Mouse (Mus musculus): Measurements from ENCODE around the gene Farp1.
A peak's percentile ranks its signal among the peaks of the same experiment; 100 is the strongest.
"Not testable (repeated sequence)": the region's sequence is repeated elsewhere in the genome, so short reads cannot be mapped to it uniquely, and the experiment has no call there.

Gene Farp1

GRCm38 (mm10) chr14:121106906-121107305 lies 71.9 kb downstream of the Farp1 start:
- DNase-seq (ENCODE audit: low read depth): no peak

GRCm38 (mm10) chr14:121107707-121108285 lies 72.8 kb downstream of the Farp1 start:
- peak; percentile 47 for DNase-seq (ENCODE audit: low read depth)

- no peak for DNase-seq (ENCODE audit: low read depth)
Measured at GRCm38 (mm10) chr14:121108439-121109115, 73.6 kb downstream of the Farp1 start.

DNA sequence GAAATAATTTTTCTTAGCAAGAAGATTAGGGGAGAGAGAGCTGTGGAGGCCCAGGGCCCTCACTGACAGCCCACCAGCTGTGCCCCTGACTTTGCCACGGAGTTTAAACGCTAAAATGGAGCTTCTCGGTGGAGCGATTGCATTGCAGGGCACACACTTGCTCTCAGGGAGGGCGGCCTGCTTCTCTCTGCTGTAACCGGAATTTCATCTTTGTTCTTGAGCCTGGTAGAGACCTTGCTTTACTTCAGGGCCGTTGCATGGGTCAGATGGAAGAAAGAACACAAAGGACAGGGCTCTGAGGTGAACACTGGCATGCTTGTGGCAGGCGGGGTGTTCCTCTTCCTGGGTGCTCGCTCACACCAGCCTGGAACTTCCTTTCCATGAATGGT lies 74.1 kb downstream of the Farp1 start:
- no peak for DNase-seq (ENCODE audit: low read depth)

- no peak for DNase-seq (ENCODE audit: low read depth)
Measured at GRCm38 (mm10) chr14:121110492-121111267, 75.7 kb downstream of the Farp1 start.

DNA sequence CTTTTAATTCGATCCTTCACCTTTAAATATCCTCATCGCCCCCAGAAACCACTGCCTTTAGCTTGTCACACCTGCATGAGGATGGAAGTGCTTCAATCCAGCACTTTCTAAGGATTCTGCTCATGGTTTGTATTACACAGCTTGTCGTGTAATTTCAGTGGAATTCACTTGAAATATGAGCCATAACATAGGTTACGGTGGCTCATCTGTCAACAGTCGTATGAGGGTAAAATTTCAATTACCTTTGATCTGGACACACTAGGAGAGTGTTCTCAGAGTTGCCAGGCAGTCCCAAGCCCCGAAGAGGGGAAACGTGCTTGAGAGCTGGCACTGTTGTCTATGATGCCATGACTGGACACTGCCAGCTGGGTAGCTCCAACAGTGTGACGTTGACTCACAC lies 77.1 kb downstream of the Farp1 start:
- DNase-seq (ENCODE audit: low read depth): no peak

DNA sequence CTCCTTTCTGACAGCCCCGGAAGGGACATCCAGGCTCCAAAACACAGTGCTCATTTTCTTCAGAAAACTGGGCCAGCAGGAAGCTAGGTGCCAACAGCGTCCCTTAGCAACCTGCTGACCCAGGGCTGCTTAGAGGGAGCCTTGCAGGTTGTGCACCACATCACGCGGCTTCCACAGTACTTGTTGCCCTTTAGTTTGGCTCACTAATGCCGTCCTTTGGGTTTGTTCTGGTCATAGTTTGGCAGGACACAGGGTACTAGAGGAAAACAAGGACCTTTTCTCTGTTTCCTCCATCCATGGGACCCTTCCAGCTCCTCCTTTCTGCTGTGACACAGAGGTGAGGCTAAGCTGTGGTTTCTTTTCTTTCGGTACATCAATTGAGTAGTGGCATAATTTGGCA lies 78.8 kb downstream of the Farp1 start:
- DNase-seq (ENCODE audit: low read depth): no peak

DNA sequence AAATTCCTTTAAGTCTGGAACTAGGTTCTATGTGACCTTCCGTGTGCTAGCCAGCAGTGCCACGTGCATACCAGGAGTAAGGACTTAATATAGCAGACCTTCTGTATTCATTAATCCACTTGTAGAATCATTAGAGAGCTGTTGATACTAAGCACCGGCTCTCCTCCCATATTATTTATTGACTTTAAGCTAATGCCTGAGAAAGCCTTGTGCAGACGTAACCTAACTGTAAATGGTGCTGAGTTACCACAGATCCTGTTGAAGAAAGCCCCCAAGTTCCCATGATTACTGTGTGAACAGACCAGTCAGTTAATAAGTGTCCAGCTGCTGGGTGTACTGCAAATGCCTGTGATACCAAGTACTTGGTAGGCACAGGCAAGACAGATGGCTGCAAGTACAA lies 81.7 kb downstream of the Farp1 start:
- no peak for DNase-seq (ENCODE audit: low read depth)

- DNase-seq (ENCODE audit: low read depth): no peak
Measured at GRCm38 (mm10) chr14:121118860-121119259, 83.9 kb downstream of the Farp1 start.

DNA sequence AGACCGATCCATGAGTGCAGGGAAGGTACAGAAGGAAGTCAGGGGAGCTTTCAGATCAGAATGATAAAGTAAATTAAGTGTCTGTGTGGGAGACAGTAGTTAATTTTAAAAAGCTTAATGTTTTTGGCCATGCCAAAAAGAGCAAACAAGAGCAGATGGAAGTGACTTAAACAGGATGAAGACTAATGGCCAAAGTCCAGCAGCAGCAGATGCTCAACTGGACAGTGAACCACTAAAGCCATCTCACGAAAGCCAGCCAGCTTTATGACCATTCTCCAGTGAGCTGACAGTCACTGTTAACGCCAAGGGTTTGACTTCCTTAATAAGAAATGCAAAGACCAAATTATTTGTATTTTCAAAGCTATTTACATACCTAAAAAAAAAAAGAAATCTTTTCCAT lies 86.7 kb downstream of the Farp1 start:
- no peak for DNase-seq (ENCODE audit: low read depth)

- DNase-seq (ENCODE audit: low read depth): no peak
Measured at GRCm38 (mm10) chr14:121122852-121123251, 87.9 kb downstream of the Farp1 start.

DNA sequence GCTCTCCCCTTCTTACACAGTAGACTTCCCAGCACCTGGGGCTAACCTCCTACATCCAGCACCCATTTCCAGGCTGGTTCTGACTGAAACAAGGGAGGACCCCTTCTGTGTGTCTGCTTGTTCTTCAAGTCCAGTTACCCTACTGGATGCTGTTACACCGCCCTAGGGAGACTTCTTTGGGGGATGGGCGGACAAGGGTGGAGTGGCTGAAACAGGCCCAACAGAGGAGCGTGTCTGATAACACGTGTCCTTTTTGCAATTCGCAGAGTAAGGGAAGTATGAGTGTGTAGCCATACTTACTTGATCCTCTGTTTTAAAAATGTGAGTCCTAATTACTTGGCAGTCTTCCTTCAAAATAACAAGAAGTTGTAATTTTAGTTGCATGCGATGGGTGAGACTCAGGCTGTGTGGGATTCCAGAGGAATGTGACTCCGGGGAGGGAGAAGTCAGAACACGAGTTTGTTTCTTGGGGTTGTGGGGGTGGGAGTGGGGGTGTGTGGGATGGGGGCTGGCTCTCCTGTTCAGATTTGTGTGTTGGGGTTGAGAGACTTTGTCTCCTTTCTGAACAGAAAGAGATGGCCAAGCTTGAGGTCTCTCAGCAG lies 89.5 kb downstream of the Farp1 start:
- DNase-seq (ENCODE audit: low read depth): no peak

- no peak for DNase-seq (ENCODE audit: low read depth)
Measured at GRCm38 (mm10) chr14:121125651-121126050, 90.7 kb downstream of the Farp1 start.

DNA sequence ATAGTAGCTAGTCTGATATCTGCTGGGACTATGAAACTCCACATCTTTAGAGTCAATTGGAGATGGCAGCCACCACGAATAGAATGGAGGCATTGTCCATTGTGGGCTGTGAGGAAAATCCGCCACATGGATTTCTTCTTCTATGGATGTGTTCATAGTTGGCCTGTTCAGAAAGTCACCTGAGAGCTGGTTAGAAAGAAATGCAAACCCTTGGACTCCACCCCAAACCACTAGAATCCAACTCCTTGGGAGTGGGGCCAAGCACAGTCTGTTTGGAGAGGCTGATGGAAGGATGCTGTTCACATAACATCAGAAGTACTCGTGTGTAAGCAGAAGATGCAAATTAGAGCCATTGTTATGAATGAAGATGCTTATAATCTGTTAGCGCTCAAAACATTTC lies 91.3 kb downstream of the Farp1 start:
- DNase-seq (ENCODE audit: low read depth): no peak

DNA sequence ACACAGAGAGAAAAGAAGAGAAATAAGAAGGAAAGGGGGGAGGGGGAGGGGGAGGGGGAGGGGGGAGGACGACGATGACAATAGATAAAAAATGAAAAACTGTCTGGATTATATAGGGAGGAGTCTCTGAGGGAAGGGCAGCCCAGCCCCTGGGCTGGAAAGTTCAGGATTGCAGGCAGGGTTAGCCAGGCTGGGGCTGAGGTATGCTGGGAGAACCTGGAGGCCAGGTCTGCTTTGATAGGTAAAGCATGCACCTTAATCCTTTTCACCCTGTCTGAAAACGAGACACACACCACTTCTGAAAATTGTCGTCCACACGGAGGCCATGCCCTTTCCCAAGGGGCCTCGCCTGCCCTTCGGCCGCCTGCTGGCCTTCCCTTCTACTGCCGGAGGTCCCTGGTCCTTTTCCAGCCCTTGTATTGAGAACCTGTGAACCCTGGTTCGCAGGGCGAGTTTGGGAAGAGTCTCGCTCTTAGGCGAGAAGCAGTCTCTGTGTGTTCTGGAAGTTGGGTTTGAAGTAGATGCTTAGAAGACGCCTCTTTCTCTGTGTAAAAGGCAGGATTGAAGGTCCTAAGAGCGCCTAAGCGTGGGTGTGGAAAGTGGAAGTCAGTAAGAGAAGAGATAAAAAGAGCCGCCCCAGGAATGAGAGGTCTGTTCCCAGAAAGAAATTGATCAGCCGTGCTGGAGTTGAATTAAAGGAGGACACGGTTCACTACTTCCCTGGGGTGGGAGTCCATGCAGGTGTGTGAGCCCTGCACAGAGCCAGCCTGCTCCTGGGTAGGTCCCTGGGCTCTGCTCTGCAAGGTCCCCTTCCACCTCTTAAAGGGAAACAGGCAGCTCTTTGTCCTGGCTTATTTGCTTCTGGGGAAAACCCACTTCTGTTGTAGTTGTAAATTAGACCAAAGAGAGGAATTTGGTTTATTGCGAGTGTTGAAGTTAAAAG lies 94.1 kb downstream of the Farp1 start:
- no peak for DNase-seq (ENCODE audit: low read depth)

DNA sequence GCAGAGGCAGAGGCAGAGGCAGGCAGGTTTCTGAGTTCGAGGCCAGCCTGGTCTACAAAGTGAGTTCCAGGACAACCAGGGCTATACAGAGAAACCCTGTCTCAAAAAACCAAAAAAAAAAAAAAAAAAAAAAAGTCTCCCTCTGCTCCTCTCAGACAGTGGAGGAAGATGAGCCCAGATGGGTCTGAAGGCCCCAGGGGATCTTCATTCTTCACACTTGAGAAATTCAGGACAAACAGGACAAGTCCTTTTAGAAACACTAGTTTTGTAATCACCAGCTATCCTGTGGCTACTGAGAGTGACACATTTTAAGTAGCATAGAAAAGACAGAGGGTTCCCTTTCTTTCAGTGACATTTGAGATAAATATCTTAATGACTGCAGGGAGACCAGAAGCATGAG lies 95.4 kb downstream of the Farp1 start:
- not testable (repeated sequence) for DNase-seq (ENCODE audit: low read depth)

GRCm38 (mm10) chr14:121134414-121134813 lies 99.4 kb downstream of the Farp1 start:
- DNase-seq (ENCODE audit: low read depth): no peak

DNA sequence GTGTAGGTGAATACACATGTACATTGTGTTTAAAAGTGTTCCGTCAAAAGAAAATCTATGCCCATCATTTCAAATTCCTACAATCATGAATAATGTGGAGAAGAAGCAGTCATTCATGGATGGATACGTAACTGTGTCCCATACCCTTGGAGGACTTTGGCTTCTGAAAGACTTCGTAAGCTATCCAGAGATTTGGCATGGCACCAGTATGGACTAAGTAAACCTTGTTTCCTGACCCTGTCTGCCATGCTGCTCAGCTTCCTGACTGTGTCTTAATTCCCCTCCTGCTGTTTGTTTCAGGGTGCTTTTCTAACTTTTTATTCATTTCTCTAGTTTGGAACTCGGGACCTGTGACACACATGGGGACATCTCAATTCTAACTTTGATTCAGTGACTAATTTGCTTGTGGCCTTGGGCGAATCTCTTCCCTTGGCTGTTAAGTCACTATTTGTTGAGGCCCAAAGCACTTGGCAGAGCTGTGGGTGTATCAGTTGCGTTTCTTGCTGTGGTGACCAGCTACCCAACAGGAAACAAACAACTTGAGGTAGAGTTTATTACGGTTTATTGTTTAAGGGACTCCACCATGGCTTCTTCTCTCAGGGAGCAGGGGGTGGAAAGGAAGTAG lies 108.9 kb downstream of the Farp1 start:
- no peak for DNase-seq (ENCODE audit: low read depth)

DNA sequence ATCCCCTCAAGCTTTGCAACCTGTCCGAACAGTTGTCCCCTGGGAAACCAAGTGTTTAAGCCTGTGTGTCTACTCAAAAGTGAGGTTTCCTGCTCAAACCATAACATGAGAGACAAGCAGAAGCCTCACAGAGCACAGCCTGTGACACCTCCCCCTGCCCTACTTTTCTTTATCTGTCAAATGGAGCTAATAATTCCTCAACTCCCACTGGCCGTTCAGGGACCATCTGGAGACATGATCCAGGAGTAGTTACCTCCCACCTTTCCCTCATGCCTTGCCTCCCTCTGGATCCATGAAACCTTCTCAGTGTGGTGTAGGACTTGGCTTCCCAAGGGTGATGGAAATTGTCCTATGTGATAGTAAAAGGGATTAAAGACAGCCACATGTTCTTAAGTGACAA lies 109.5 kb downstream of the Farp1 start:
- no peak for DNase-seq (ENCODE audit: low read depth)

DNA sequence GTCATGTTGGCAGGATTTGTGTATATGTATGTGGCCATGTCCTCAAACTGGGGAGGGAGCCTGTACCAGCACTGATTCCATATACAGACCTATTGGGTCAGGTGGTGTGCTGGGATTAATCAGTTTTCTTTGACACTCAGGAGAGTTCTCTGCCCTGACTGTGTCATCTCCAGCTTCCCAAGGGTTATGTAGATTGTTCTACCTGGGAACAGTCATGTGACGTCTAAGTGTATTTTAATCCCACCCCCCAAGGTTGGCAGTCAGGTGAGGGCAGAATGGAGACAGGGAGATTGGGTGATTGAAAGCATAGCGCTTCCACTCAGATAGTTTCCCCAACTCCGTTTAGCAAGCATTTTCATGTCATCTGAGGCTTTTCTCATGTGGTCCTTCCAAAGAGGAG lies 110.3 kb downstream of the Farp1 start:
- no peak for DNase-seq (ENCODE audit: low read depth)

- no peak for DNase-seq (ENCODE audit: low read depth)
Measured at GRCm38 (mm10) chr14:121145698-121146097, 110.7 kb downstream of the Farp1 start.

All from naive thymus-derived CD4-positive, alpha-beta T cell, adult 2 months (primary cell).